Mouse (Mus musculus): Measurements from ENCODE around the gene Ankrd49. TPM values are rescaled to one million over a fixed set of nuclear protein-coding genes. Genes with fewer than 3 reads are reported as not detected.

The Ankrd49 gene
- polyA plus RNA-seq, 1 experiment from 2014 or later, result 24.6 TPM

- no peak overlapping the region for H3K9ac ChIP-seq (ENCODE audit: low read depth, low read length)
- H3K27ac ChIP-seq (ENCODE audit: low read depth, low read length), result no peak overlapping the region
- H3K4me3 ChIP-seq (ENCODE audit: low read depth, low read length), result no peak overlapping the region
- H3K36me3 ChIP-seq (ENCODE audit: control insufficient read depth, insufficient read depth), result no peaks in the 10 kb centered on the region
- no peaks in the 10 kb centered on the region for H3K27me3 ChIP-seq (replicated peaks; ENCODE audit: control insufficient read depth, insufficient read depth, low read length)
- no peak for ATAC-seq
- no peaks in the 10 kb centered on the region for H3K9me3 ChIP-seq (ENCODE audit: control insufficient read depth)
- no peak for TF ChIP-seq CTCF (IDR thresholded peaks at IDR 0.05; ENCODE audit: low read depth)
- H3K4me1 ChIP-seq (replicated peaks; ENCODE audit: control insufficient read depth, insufficient read depth, low read length), result 0 out of 2 replicates have a peak, but pooled peaks cover 3% of the 10 kb centered on the region
- H3K4me2 ChIP-seq (replicated peaks; ENCODE audit: low read depth), result no peak overlapping the region
- 64% methylated on average over 4 of the region's 4 CpGs for WGBS
Measured at GRCm38 (mm10) chr9:14739498-14740150, 45.0 kb downstream of the Ankrd49 start.

- peak; percentile 49 for ATAC-seq
- WGBS, result 31% methylated on average over 9 of the region's 9 CpGs
- Histone ChIP-seq H3K36me3 (ENCODE audit: control insufficient read depth, insufficient read depth) (no peaks in the 10 kb centered on the region), H3K9ac (ENCODE audit: low read depth, low read length) (no peak overlapping the region), H3K4me1 (replicated peaks; ENCODE audit: control insufficient read depth, insufficient read depth, low read length) (no peaks in the 10 kb centered on the region), H3K27me3 (replicated peaks; ENCODE audit: control insufficient read depth, insufficient read depth, low read length) (no peaks in the 10 kb centered on the region), H3K27ac (ENCODE audit: low read depth, low read length) (no peak overlapping the region), H3K9me3 (ENCODE audit: control insufficient read depth) (no peaks in the 10 kb centered on the region), H3K4me3 (ENCODE audit: low read depth, low read length) (no peak overlapping the region), H3K4me2 (replicated peaks; ENCODE audit: low read depth) (no peak overlapping the region)
- no peak for TF ChIP-seq CTCF (IDR thresholded peaks at IDR 0.05; ENCODE audit: low read depth)
Measured at GRCm38 (mm10) chr9:14730941-14731541, 53.6 kb downstream of the Ankrd49 start.

Other genes starting within 250 kb of the Ankrd49 start
- gene Amotl1, start 139.8 kb downstream of the Ankrd49 start, polyA plus RNA-seq (2015; fragmentation: Nextera tagmentation; extraction: Ambion mirVana), result 3.2 and 3.6 TPM in 2 replicates
- gene Piwil4, start 44.1 kb downstream of the Ankrd49 start, polyA plus RNA-seq (2015; fragmentation: Nextera tagmentation; extraction: Ambion mirVana), result 0.17 and 0.18 TPM in 2 replicates
- 2.3 and 2.6 TPM in 2 replicates for gene Fut4, start 32.5 kb downstream of the Ankrd49 start, polyA plus RNA-seq (2015; fragmentation: Nextera tagmentation; extraction: Ambion mirVana)
- gene 1700012B09Rik, start 13.8 kb downstream of the Ankrd49 start, polyA plus RNA-seq (2015; fragmentation: Nextera tagmentation; extraction: Ambion mirVana), result not detected in 2 replicates
- gene Mre11a, start 202 bp downstream of the Ankrd49 start, polyA plus RNA-seq (2015; fragmentation: Nextera tagmentation; extraction: Ambion mirVana), result 5.8 and 8.1 TPM in 2 replicates
- gene Gpr83, start 75.4 kb upstream of the Ankrd49 start, polyA plus RNA-seq (2015; fragmentation: Nextera tagmentation; extraction: Ambion mirVana), result 0.22 and 0.35 TPM in 2 replicates
- gene Izumo1r, start 119.1 kb upstream of the Ankrd49 start, polyA plus RNA-seq (2015; fragmentation: Nextera tagmentation; extraction: Ambion mirVana), result not detected in 2 replicates

All from intestine, postnatal 0 days (tissue).